Mouse (Mus musculus): ENCODE measurements around the gene Gprc5d.

Gene Gprc5d

GRCm38 (mm10) chr6:135069856-135070255 is 48.2 kb downstream of the Gprc5d start:
- no peak for DNase-seq (ENCODE audit: low spot score in 2 of 2)

- no peak for DNase-seq (ENCODE audit: low spot score in 2 of 2)
Measured at GRCm38 (mm10) chr6:135068221-135068620, 49.9 kb downstream of the Gprc5d start.

- DNase-seq (ENCODE audit: low spot score in 2 of 2), result no peak
Measured at GRCm38 (mm10) chr6:135066795-135067445, 51.2 kb downstream of the Gprc5d start.

DNA sequence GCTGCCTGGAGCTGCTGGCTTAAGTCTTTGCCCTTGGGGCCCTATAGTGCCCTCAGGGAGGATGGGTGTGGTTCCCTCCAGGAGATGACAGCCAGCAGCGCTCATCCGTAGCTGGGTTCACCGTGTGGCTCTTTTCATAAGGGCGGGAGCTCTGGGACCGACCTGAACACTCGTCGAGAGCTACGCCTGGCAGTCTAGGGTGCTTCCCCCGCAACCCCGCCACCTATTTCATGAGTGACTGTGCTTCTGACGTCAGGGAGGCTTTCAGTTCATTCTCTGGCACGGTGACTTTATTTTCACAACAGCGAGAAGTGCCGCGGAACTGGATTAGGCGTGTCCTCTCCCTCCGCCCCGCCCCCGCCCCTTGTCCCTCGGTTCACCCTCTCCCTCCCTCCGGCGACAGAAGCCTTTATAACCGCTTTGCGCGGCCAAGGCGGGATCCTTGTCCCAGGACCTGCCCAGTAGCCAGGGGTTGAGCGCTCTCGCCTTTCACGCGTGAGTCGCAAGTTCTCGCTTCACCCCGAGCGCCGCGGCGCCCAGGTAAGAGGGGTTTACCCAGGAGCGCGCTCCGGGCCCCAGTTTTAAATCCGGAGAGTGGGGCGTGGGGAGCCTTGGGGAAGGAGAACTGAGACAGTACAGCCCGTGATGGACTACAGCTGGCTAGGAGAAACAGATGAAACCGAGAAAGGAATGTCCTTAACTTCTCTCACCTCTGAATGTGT is 52.7 kb downstream of the Gprc5d start, which contains the start of gene Gprc5a:
Gprc5a (plus strand) TSS at position 416 of the 722 bp plus-strand sequence.
- DNase-seq (ENCODE audit: low spot score in 2 of 2), result no peak

- DNase-seq (ENCODE audit: low spot score in 2 of 2), result no peak
Measured at GRCm38 (mm10) chr6:135064621-135065020, 53.5 kb downstream of the Gprc5d start.

DNA sequence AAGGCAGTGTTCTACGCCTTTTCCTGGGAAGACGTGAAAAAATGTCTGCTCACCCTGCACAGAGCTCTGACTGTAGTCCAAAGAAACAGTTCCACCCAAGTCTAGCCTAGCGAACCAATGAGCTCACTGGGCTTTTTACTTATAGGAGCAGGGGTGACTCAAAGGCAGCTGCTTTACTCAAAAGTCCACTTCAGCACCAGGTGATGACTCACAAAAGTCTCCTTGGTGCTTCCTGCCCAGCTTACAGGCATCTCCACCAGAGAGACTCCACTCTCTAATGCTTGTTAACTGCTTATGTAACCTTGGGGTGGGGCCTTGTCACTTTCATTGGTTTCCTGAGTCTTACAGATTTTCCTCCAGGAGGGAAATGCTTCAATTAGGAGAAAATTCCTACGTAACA is 57.4 kb downstream of the Gprc5d start:
- DNase-seq (ENCODE audit: low spot score in 2 of 2), result no peak
